Mouse (Mus musculus): ENCODE measurements around the gene Ugp2. TPM values are rescaled to one million over a fixed set of nuclear protein-coding genes. Genes with fewer than 3 reads are reported as not detected.
"Not testable (repeated sequence)": the region's sequence is repeated elsewhere in the genome, so short reads cannot be mapped to it uniquely, and the experiment has no call there.

Ugp2 gene
- polyA plus RNA-seq, 1 experiment from 2014 or later: 67.8 TPM

GRCm38 (mm10) chr11:21313922-21314657, 56.9 kb downstream of the Ugp2 start:
- H3K9ac ChIP-seq: no peak overlapping the region
- H3K4me3 ChIP-seq (replicated peaks; ENCODE audit: low read length): no peak overlapping the region
- no peaks in the 10 kb centered on the region for H3K27me3 ChIP-seq (ENCODE audit: control insufficient read depth, insufficient read depth, low read length)
- no peak overlapping the region for H3K27ac ChIP-seq
- no peaks in the 10 kb centered on the region for H3K4me1 ChIP-seq (replicated peaks; ENCODE audit: control insufficient read depth, insufficient read depth, low read length)
- DNase-seq (ENCODE audit: low spot score): no peak
- H3K4me2 ChIP-seq (replicated peaks): no peak overlapping the region
- no peaks in the 10 kb centered on the region for H3K9me3 ChIP-seq (ENCODE audit: control insufficient read depth, low read length)
- WGBS: 94% methylated on average over 9 of the region's 9 CpGs
- peaks cover 54% of the 10 kb centered on the region for H3K36me3 ChIP-seq (replicated peaks; ENCODE audit: control insufficient read depth, insufficient read depth)
- ATAC-seq (ENCODE audit: low FRiP score): no peak

DNA sequence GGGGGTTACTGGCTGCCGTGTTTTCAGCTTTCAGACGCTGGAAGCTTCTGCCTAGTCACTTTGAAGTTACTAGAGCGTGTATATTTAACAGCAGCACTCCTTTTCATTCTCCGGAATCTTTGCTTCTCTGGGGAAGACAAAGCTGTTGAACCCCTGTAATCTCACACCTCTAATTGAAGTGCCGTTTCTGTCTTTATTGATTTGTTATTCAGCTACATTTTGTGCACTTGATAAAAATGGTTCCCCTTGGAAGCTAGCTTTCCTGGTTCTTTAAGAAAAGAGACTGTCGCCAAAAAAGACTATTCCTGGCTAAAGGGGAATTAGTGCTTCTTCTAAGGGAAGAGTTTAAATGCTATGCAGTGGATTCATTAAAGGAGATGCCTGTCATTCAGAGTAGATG, 61.5 kb downstream of the Ugp2 start:
- no peak for ATAC-seq (ENCODE audit: low FRiP score)
- H3K4me3 ChIP-seq (replicated peaks; ENCODE audit: low read length): no peak overlapping the region
- WGBS: 57% methylated on average over 6 of the region's 6 CpGs

GRCm38 (mm10) chr11:21308119-21308518, 62.9 kb downstream of the Ugp2 start:
- WGBS: 86% methylated on average over 5 of the region's 5 CpGs
- DNase-seq (ENCODE audit: low spot score): no peak

More for the DNA sequence above, 61.5 kb downstream of the Ugp2 start:
- H3K4me1 ChIP-seq (replicated peaks; ENCODE audit: control insufficient read depth, insufficient read depth, low read length): no peaks in the 10 kb centered on the region
- no peaks in the 10 kb centered on the region for H3K9me3 ChIP-seq (ENCODE audit: control insufficient read depth, low read length)
- peaks cover 52% of the 10 kb centered on the region for H3K36me3 ChIP-seq (replicated peaks; ENCODE audit: control insufficient read depth, insufficient read depth)
- no peak overlapping the region for H3K27ac ChIP-seq
- H3K27me3 ChIP-seq (ENCODE audit: control insufficient read depth, insufficient read depth, low read length): no peaks in the 10 kb centered on the region
- no peak overlapping the region for H3K4me2 ChIP-seq (replicated peaks)
- DNase-seq (ENCODE audit: low spot score): no peak
- H3K9ac ChIP-seq: no peak overlapping the region

GRCm38 (mm10) chr11:21307078-21307668, 63.8 kb downstream of the Ugp2 start:
- DNase-seq (ENCODE audit: low spot score) (no peak), ATAC-seq (ENCODE audit: low FRiP score) (no peak)
- Histone ChIP-seq H3K9ac (no peak overlapping the region), H3K4me3 (replicated peaks; ENCODE audit: low read length) (no peak overlapping the region), H3K4me1 (replicated peaks; ENCODE audit: control insufficient read depth, insufficient read depth, low read length) (no peaks in the 10 kb centered on the region), H3K27me3 (ENCODE audit: control insufficient read depth, insufficient read depth, low read length) (no peaks in the 10 kb centered on the region), H3K27ac (no peak overlapping the region), H3K36me3 (replicated peaks; ENCODE audit: control insufficient read depth, insufficient read depth) (peaks cover 31% of the 10 kb centered on the region), H3K9me3 (ENCODE audit: control insufficient read depth, low read length) (no peaks in the 10 kb centered on the region), H3K4me2 (replicated peaks) (no peak overlapping the region)
- 89% methylated on average over 5 of the region's 5 CpGs for WGBS

More at GRCm38 (mm10) chr11:21308119-21308518, 62.9 kb downstream of the Ugp2 start:
- Histone ChIP-seq H3K27ac (no peak overlapping the region), H3K9ac (no peak overlapping the region), H3K36me3 (replicated peaks; ENCODE audit: control insufficient read depth, insufficient read depth) (peaks cover 38% of the 10 kb centered on the region), H3K4me2 (replicated peaks) (no peak overlapping the region), H3K27me3 (ENCODE audit: control insufficient read depth, insufficient read depth, low read length) (no peaks in the 10 kb centered on the region), H3K4me1 (replicated peaks; ENCODE audit: control insufficient read depth, insufficient read depth, low read length) (no peaks in the 10 kb centered on the region), H3K9me3 (ENCODE audit: control insufficient read depth, low read length) (no peaks in the 10 kb centered on the region), H3K4me3 (replicated peaks; ENCODE audit: low read length) (no peak overlapping the region)
- no peak for ATAC-seq (ENCODE audit: low FRiP score)

- 90% methylated on average over 3 of the region's 3 CpGs for WGBS
- Histone ChIP-seq H3K27ac (no peak overlapping the region), H3K36me3 (replicated peaks; ENCODE audit: control insufficient read depth, insufficient read depth) (peaks cover 46% of the 10 kb centered on the region), H3K9me3 (ENCODE audit: control insufficient read depth, low read length) (no peaks in the 10 kb centered on the region), H3K9ac (no peak overlapping the region), H3K4me2 (replicated peaks) (no peak overlapping the region), H3K4me1 (replicated peaks; ENCODE audit: control insufficient read depth, insufficient read depth, low read length) (no peaks in the 10 kb centered on the region), H3K27me3 (ENCODE audit: control insufficient read depth, insufficient read depth, low read length) (no peaks in the 10 kb centered on the region), H3K4me3 (replicated peaks; ENCODE audit: low read length) (no peak overlapping the region)
- DNase-seq (ENCODE audit: low spot score): no peak
- no peak for ATAC-seq (ENCODE audit: low FRiP score)
Observed at GRCm38 (mm10) chr11:21303619-21304018, 67.4 kb downstream of the Ugp2 start.

GRCm38 (mm10) chr11:21295486-21295885, 75.5 kb downstream of the Ugp2 start:
- 93% methylated on average over 5 of the region's 5 CpGs for WGBS
- DNase-seq (ENCODE audit: low spot score) (no peak), ATAC-seq (ENCODE audit: low FRiP score) (no peak)
- Histone ChIP-seq H3K27ac (no peak overlapping the region), H3K4me1 (replicated peaks; ENCODE audit: control insufficient read depth, insufficient read depth, low read length) (no peaks in the 10 kb centered on the region), H3K27me3 (ENCODE audit: control insufficient read depth, insufficient read depth, low read length) (no peaks in the 10 kb centered on the region), H3K9ac (no peak overlapping the region), H3K36me3 (replicated peaks; ENCODE audit: control insufficient read depth, insufficient read depth) (peaks cover 28% of the 10 kb centered on the region), H3K4me3 (replicated peaks; ENCODE audit: low read length) (no peak overlapping the region), H3K9me3 (ENCODE audit: control insufficient read depth, low read length) (no peaks in the 10 kb centered on the region), H3K4me2 (replicated peaks) (no peak overlapping the region)

- 98% methylated on average over 2 of the region's 2 CpGs for WGBS
- not testable (repeated sequence) for H3K4me1 ChIP-seq (replicated peaks; ENCODE audit: control insufficient read depth, insufficient read depth, low read length); H3K27ac ChIP-seq
Observed at GRCm38 (mm10) chr11:21288153-21288552, 82.8 kb downstream of the Ugp2 start.

DNA sequence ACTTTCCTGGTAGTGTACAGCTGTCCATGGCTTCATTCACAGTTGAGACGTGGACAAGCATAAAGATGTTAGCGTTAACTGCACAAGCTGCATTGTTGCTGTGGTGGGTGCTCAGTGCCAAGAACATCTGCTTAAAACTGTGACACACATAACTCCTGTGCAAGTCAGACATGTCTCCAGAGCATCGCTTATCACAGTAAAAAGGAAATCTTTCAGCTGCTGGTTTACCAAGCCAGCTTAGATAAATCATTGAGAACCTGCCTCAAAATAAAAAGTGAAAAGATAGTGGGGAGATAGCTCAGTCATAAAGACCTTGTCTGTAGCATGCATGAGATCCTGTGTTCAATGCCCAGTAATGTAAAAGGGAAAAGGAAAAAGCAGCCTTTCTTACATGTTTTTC, 84.6 kb downstream of the Ugp2 start:
- DNase-seq (ENCODE audit: low spot score) (no peak), ATAC-seq (ENCODE audit: low FRiP score) (no peak)

More at GRCm38 (mm10) chr11:21288153-21288552, 82.8 kb downstream of the Ugp2 start:
- H3K27me3 ChIP-seq (ENCODE audit: control insufficient read depth, insufficient read depth, low read length); H3K4me2 ChIP-seq (replicated peaks); H3K4me3 ChIP-seq (replicated peaks; ENCODE audit: low read length); H3K36me3 ChIP-seq (replicated peaks; ENCODE audit: control insufficient read depth, insufficient read depth); H3K9ac ChIP-seq; ATAC-seq (ENCODE audit: low FRiP score); H3K9me3 ChIP-seq (ENCODE audit: control insufficient read depth, low read length); DNase-seq (ENCODE audit: low spot score): not testable (repeated sequence)

DNA sequence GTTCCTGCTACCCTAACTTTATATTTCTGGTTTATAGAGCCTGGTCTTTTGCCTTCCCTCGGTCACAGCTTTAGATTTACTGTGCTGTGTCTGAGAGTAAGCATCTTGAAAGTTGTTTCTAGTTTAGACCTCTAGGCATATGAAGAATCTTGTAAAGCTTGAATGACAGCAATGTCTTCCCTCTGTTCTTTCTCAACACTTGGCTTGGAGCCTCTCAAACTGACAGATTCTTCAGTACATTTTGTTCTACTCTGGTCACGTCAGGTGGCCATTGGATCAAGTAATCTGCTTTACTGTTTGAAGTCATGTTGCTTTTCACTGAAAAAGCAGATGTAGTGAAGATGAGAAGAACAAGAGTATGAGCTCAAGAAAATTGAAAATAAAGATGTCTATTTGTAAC, 94.8 kb downstream of the Ugp2 start:
- H3K9ac ChIP-seq: no peak overlapping the region
- H3K9me3 ChIP-seq (ENCODE audit: control insufficient read depth, low read length): no peaks in the 10 kb centered on the region
- no peaks in the 10 kb centered on the region for H3K4me1 ChIP-seq (replicated peaks; ENCODE audit: control insufficient read depth, insufficient read depth, low read length)
- no peak overlapping the region for H3K4me2 ChIP-seq (replicated peaks)
- ATAC-seq (ENCODE audit: low FRiP score) (no peak), DNase-seq (ENCODE audit: low spot score) (no peak)
- H3K27me3 ChIP-seq (ENCODE audit: control insufficient read depth, insufficient read depth, low read length): no peaks in the 10 kb centered on the region
- H3K36me3 ChIP-seq (replicated peaks; ENCODE audit: control insufficient read depth, insufficient read depth): peaks cover 27% of the 10 kb centered on the region
- 93% methylated on average over 2 of the region's 2 CpGs for WGBS
- H3K4me3 ChIP-seq (replicated peaks; ENCODE audit: low read length): no peak overlapping the region
- no peak overlapping the region for H3K27ac ChIP-seq

More for the DNA sequence above, 84.6 kb downstream of the Ugp2 start:
- Histone ChIP-seq H3K4me1 (replicated peaks; ENCODE audit: control insufficient read depth, insufficient read depth, low read length) (no peaks in the 10 kb centered on the region), H3K4me3 (replicated peaks; ENCODE audit: low read length) (no peak overlapping the region), H3K27me3 (ENCODE audit: control insufficient read depth, insufficient read depth, low read length) (no peaks in the 10 kb centered on the region), H3K9me3 (ENCODE audit: control insufficient read depth, low read length) (no peaks in the 10 kb centered on the region), H3K9ac (no peak overlapping the region), H3K27ac (no peak overlapping the region), H3K36me3 (replicated peaks; ENCODE audit: control insufficient read depth, insufficient read depth) (no peaks in the 10 kb centered on the region), H3K4me2 (replicated peaks) (no peak overlapping the region)
- WGBS: 88% methylated on average over 3 of the region's 3 CpGs
